Mouse (Mus musculus): ENCODE measurements around the gene Cd1d1. TPM values are rescaled to one million over a fixed set of nuclear protein-coding genes. Genes with fewer than 3 reads are reported as not detected.
"Not testable (repeated sequence)": the region's sequence is repeated elsewhere in the genome, so short reads cannot be mapped to it uniquely, and the experiment has no call there.

The Cd1d1 gene
- polyA plus RNA-seq, 1 experiment from 2014 or later = 22.2 TPM

DNA sequence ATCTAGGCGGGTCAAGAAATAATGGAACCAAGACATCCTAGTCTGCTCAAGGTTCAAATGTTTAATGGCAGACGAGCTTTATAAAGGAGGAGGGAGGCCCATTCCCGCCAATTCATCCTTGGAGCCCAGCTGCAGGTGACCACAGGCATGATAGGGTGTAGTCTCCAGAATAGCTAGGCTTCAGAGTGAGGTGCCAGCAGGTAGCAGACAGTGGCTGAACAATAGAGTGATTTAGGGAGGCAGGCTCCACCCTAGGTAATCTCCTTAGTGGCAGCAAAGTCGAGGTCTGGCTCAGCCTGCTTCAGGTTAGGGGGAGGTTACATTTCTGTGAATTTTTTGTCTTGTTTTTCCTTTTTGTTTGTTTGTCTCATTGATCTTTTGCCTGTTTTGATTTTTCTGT lies 16.7 kb upstream of the Cd1d1 start:
- H3K27me3 ChIP-seq (ENCODE audit: control insufficient read depth, insufficient read depth, low read length) = no peaks in the 10 kb centered on the region
- WGBS = 65% methylated on average over 4 of the region's 4 CpGs

GRCm38 (mm10) chr3:87012406-87012805 lies 13.2 kb upstream of the Cd1d1 start:
- H3K4me3 ChIP-seq (ENCODE audit: low read depth, low read length); H3K4me1 ChIP-seq (ENCODE audit: control insufficient read depth, insufficient read depth, low read length); ATAC-seq (ENCODE audit: insufficient number of reproducible peaks, low FRiP score, low TSS enrichment, low read depth); DNase-seq (ENCODE audit: low spot score); H3K27me3 ChIP-seq (ENCODE audit: control insufficient read depth, insufficient read depth, low read length); H3K4me2 ChIP-seq (ENCODE audit: low read depth, severe bottlenecking); H3K36me3 ChIP-seq (ENCODE audit: control insufficient read depth, insufficient read depth, low read length); H3K27ac ChIP-seq (replicated peaks; ENCODE audit: low read depth, low read length); H3K9me3 ChIP-seq (ENCODE audit: control insufficient read depth, low read length); H3K9ac ChIP-seq (ENCODE audit: low read length): not testable (repeated sequence)
- 80% methylated on average over 3 of the region's 3 CpGs for WGBS

More for the DNA sequence above, 16.7 kb upstream of the Cd1d1 start:
- Histone ChIP-seq H3K4me1 (ENCODE audit: control insufficient read depth, insufficient read depth, low read length) (no peaks in the 10 kb centered on the region), H3K4me3 (ENCODE audit: low read depth, low read length) (no peak overlapping the region), H3K9ac (ENCODE audit: low read length) (no peak overlapping the region), H3K4me2 (ENCODE audit: low read depth, severe bottlenecking) (no peak overlapping the region), H3K9me3 (ENCODE audit: control insufficient read depth, low read length) (no peaks in the 10 kb centered on the region), H3K27ac (replicated peaks; ENCODE audit: low read depth, low read length) (no peak overlapping the region), H3K36me3 (ENCODE audit: control insufficient read depth, insufficient read depth, low read length) (no peaks in the 10 kb centered on the region)
- DNase-seq (ENCODE audit: low spot score) = no peak
- ATAC-seq (ENCODE audit: insufficient number of reproducible peaks, low FRiP score, low TSS enrichment, low read depth) = no peak

DNA sequence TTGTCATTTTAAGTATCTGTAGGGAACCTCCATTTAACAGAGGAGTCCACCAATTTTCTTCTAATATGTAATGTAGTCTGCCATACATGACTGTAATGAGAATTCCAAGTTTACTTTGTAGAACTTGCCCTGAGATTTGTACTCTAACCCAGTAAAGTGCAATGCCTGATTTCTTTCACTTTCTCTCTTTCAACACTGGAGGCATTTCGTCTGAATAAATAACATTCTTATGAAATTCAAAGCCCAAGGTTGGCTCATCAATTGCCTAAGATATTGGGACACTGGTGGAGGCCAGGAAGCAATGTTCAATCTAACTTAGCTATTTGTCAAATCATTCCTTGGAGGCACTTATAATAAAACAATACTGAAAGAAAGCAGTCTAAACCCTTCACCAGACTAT lies 9.0 kb upstream of the Cd1d1 start:
- not testable (repeated sequence) for H3K4me1 ChIP-seq (ENCODE audit: control insufficient read depth, insufficient read depth, low read length); H3K36me3 ChIP-seq (ENCODE audit: control insufficient read depth, insufficient read depth, low read length); H3K9ac ChIP-seq (ENCODE audit: low read length); H3K4me2 ChIP-seq (ENCODE audit: low read depth, severe bottlenecking); H3K27me3 ChIP-seq (ENCODE audit: control insufficient read depth, insufficient read depth, low read length); ATAC-seq (ENCODE audit: insufficient number of reproducible peaks, low FRiP score, low TSS enrichment, low read depth); H3K9me3 ChIP-seq (ENCODE audit: control insufficient read depth, low read length); H3K27ac ChIP-seq (replicated peaks; ENCODE audit: low read depth, low read length); DNase-seq (ENCODE audit: low spot score); H3K4me3 ChIP-seq (ENCODE audit: low read depth, low read length)
- 80% methylated on average over 1 of the region's 1 CpGs for WGBS

- 29% methylated on average over 4 of the region's 4 CpGs for WGBS
- H3K4me1 ChIP-seq (ENCODE audit: control insufficient read depth, insufficient read depth, low read length) = no peaks in the 10 kb centered on the region
- ATAC-seq (ENCODE audit: insufficient number of reproducible peaks, low FRiP score, low TSS enrichment, low read depth) = no peak
Measured at GRCm38 (mm10) chr3:87000676-87001075, 1.4 kb upstream of the Cd1d1 start.

GRCm38 (mm10) chr3:87000051-87000450 lies 810 bp upstream of the Cd1d1 start:
- ATAC-seq (ENCODE audit: insufficient number of reproducible peaks, low FRiP score, low TSS enrichment, low read depth) = no peak
- no peak for DNase-seq (ENCODE audit: low spot score)
- WGBS = 88% methylated on average over 12 of the region's 12 CpGs
- Histone ChIP-seq H3K4me1 (ENCODE audit: control insufficient read depth, insufficient read depth, low read length) (no peaks in the 10 kb centered on the region), H3K9me3 (ENCODE audit: control insufficient read depth, low read length) (no peaks in the 10 kb centered on the region), H3K36me3 (ENCODE audit: control insufficient read depth, insufficient read depth, low read length) (no peaks in the 10 kb centered on the region), H3K27ac (replicated peaks; ENCODE audit: low read depth, low read length) (no peak overlapping the region), H3K4me3 (ENCODE audit: low read depth, low read length) (no peak overlapping the region), H3K9ac (ENCODE audit: low read length) (no peak overlapping the region), H3K27me3 (ENCODE audit: control insufficient read depth, insufficient read depth, low read length) (no peaks in the 10 kb centered on the region), H3K4me2 (ENCODE audit: low read depth, severe bottlenecking) (no peak overlapping the region)

More at GRCm38 (mm10) chr3:87000676-87001075, 1.4 kb upstream of the Cd1d1 start:
- Histone ChIP-seq H3K36me3 (ENCODE audit: control insufficient read depth, insufficient read depth, low read length) (no peaks in the 10 kb centered on the region), H3K9ac (ENCODE audit: low read length) (no peak overlapping the region), H3K27me3 (ENCODE audit: control insufficient read depth, insufficient read depth, low read length) (no peaks in the 10 kb centered on the region), H3K9me3 (ENCODE audit: control insufficient read depth, low read length) (no peaks in the 10 kb centered on the region), H3K4me3 (ENCODE audit: low read depth, low read length) (no peak overlapping the region), H3K4me2 (ENCODE audit: low read depth, severe bottlenecking) (no peak overlapping the region), H3K27ac (replicated peaks; ENCODE audit: low read depth, low read length) (no peak overlapping the region)
- no peak for DNase-seq (ENCODE audit: low spot score)

DNA sequence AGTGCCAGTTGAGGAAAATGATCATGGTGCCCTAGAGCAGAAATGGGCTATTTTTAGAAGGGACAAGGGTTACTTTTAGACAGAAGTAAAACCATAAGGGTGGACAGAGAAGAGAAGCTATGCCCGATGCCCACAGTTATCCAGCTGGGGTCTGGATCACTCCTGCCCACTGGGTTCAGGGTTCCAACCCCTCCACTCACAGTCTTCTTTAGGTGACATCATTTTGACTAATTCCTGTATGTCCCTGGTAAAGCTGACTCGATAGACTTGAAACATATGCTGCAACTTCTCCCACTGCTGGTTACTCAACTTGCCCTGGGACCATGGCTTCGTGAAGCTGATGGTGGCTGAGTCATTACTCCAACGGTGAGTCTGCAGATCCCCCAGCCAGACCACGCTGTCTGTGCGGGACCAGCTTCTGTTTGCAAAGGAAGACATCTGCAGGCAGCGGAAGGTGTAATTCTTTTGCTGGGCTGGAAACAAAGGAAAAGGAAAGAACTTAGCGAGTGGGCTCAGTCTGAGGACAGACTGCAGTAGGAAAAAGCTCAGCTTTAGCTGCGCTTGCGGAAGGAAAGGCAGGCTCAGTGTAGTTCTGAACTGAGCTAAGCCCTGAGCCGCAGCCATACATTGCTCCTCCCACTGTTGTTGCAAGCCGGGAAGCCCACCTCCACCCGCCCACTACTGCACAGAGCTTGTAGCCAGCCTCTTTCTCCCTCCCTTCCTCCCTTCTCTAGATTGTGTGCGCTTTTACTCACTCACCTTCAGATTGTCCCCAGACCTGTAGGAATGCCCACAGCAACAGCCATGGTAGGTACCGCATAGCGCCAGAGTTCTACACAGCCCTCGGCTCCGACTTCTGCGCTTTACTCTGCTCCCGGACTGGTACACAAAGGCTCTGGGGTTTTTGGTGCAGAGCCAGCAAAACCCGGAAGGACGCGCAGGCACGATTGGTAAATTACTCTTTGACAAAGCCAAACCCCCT lies 517 bp downstream of the Cd1d1 start:
- not testable (repeated sequence) for H3K9me3 ChIP-seq (ENCODE audit: control insufficient read depth, low read length); H3K36me3 ChIP-seq (ENCODE audit: control insufficient read depth, insufficient read depth, low read length); H3K4me1 ChIP-seq (ENCODE audit: control insufficient read depth, insufficient read depth, low read length); H3K27me3 ChIP-seq (ENCODE audit: control insufficient read depth, insufficient read depth, low read length)
- peak overlapping the region; percentile 48 for H3K4me3 ChIP-seq (ENCODE audit: low read depth, low read length)
- peak overlapping the region; percentile 85 for H3K9ac ChIP-seq (ENCODE audit: low read length)
- H3K27ac ChIP-seq (replicated peaks; ENCODE audit: low read depth, low read length) = peak overlapping the region; percentile 54
- peak overlapping the region; percentile 54 for H3K4me2 ChIP-seq (ENCODE audit: low read depth, severe bottlenecking)
- ATAC-seq (ENCODE audit: insufficient number of reproducible peaks, low FRiP score, low TSS enrichment, low read depth) = peak; percentile 97
- WGBS = 4% methylated on average over 23 of the region's 24 CpGs
- peak; percentile 83 for DNase-seq (ENCODE audit: low spot score)

GRCm38 (mm10) chr3:86996111-86996510 lies 3.1 kb downstream of the Cd1d1 start:
- H3K4me3 ChIP-seq (ENCODE audit: low read depth, low read length) = no peak overlapping the region
- no peaks in the 10 kb centered on the region for H3K9me3 ChIP-seq (ENCODE audit: control insufficient read depth, low read length)
- H3K27ac ChIP-seq (replicated peaks; ENCODE audit: low read depth, low read length) = no peak overlapping the region
- WGBS = 73% methylated on average over 4 of the region's 4 CpGs
- H3K36me3 ChIP-seq (ENCODE audit: control insufficient read depth, insufficient read depth, low read length) = no peaks in the 10 kb centered on the region
- no peaks in the 10 kb centered on the region for H3K4me1 ChIP-seq (ENCODE audit: control insufficient read depth, insufficient read depth, low read length)
- ATAC-seq (ENCODE audit: insufficient number of reproducible peaks, low FRiP score, low TSS enrichment, low read depth) (no peak), DNase-seq (ENCODE audit: low spot score) (no peak)
- no peaks in the 10 kb centered on the region for H3K27me3 ChIP-seq (ENCODE audit: control insufficient read depth, insufficient read depth, low read length)
- no peak overlapping the region for H3K9ac ChIP-seq (ENCODE audit: low read length)
- H3K4me2 ChIP-seq (ENCODE audit: low read depth, severe bottlenecking) = no peak overlapping the region

DNA sequence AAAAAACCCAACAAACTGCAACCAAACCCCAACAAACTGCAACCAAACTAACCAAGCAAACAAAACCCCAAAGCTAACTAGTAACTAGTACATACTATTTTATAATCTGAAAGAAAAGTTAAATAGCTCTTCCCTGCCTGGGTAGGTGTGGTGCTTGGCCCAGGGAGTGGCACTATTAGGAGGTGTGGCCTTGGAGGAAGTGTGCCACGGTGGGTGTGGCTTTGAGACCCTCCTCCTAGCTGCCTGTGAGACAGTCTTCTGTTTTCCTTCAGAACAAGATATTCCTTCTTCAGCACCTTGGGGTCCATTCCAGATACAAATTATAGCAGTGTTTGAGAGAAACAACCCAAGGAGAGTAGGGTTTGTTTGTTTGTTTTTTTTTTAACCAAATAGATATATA lies 3.9 kb downstream of the Cd1d1 start:
- Histone ChIP-seq H3K4me1 (ENCODE audit: control insufficient read depth, insufficient read depth, low read length) (no peaks in the 10 kb centered on the region), H3K27me3 (ENCODE audit: control insufficient read depth, insufficient read depth, low read length) (no peaks in the 10 kb centered on the region), H3K9me3 (ENCODE audit: control insufficient read depth, low read length) (no peaks in the 10 kb centered on the region), H3K4me2 (ENCODE audit: low read depth, severe bottlenecking) (no peak overlapping the region), H3K9ac (ENCODE audit: low read length) (no peak overlapping the region), H3K36me3 (ENCODE audit: control insufficient read depth, insufficient read depth, low read length) (no peaks in the 10 kb centered on the region), H3K4me3 (ENCODE audit: low read depth, low read length) (no peak overlapping the region), H3K27ac (replicated peaks; ENCODE audit: low read depth, low read length) (no peak overlapping the region)
- DNase-seq (ENCODE audit: low spot score) (no peak), ATAC-seq (ENCODE audit: insufficient number of reproducible peaks, low FRiP score, low TSS enrichment, low read depth) (no peak)
- 55% methylated on average over 1 of the region's 1 CpGs for WGBS
